Mouse (Mus musculus): ENCODE results near the gene Hs6st1.
"Not testable (repeated sequence)": the region's sequence is repeated elsewhere in the genome, so short reads cannot be mapped to it uniquely, and the experiment has no call there.

DNA sequence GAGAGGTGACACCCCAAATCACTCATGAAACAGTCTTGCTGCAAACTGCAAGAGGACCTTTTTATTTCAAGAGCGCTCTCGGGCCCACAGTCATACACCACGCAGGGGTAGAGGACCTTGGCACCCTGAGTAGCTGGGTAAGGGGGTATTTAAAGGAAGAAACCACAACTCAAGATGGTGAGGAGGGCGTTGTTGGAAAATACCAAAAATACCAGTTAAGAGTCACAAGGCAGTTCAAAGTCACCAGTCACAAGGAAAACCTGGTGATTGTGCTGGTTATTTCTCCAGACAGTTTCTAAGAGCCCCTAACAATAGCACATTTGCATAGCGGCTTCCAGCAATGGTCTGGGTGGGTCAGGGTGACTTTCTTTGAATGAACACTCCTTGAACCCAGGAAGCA lies 24.4 kb upstream of the Hs6st1 start:
- TF ChIP-seq CTCF, EP300 (IDR thresholded peaks at IDR 0.05; ENCODE audit: low read depth): not testable (repeated sequence)

Measured in liver, postnatal 0 days (tissue).